12 mouse cellular contexts compared by ENCODE assay signal in the genomic region with DNA sequence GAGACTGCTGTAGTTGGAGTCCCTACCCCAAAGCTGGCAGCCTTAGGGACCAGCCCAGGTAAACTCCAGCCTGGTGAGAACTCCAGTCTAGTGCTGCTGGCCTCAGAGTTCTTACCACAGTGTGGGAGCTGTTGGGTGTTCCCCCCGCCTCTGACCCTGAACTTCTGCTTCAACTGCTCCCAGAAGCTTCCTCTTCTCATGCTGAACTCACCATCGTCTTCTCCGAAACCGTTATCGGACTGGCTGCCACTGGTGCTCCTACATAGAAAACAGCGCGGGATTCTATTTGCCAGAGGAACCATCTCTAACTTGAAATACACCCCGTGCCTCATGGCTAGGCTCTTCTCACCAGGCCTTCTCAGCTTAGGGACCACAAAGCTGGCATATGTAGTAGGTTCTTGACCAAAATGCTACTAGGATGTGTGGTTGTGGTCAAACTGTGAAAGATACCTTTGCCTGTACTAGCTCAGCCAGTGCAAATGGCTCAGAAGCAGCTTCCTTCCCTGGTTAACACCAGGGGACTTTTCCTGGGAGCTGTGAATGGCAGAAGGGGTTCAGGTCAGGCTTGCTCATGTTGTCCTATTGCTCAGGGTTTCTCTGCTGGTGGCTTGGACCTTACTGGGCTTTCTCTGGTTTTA. TPM values are rescaled to one million over a fixed set of nuclear protein-coding genes. Genes with fewer than 3 reads are reported as not detected.
DNase-seq lines count a peak whose midpoint lies in the region; ATAC-seq and TF ChIP-seq lines count a peak whose summit lies in the region.
"Had no signal": no experiment of that assay in that cellular context is flagged by ENCODE, and none has a peak within 500 bp of the region (broad histone marks: within the 10 kb centered on the region; RNA-seq: fewer than 3 reads in every experiment).

No protein-coding gene starts in this region.

- no peaks in the 10 kb centered on the region for H3K27me3 ChIP-seq in spleen, adult 2 months (ENCODE audit: control insufficient read depth, insufficient read depth, low read length)
- no peaks in the 10 kb centered on the region for H3K27me3 ChIP-seq in liver, embryonic 15.5 days
- H3K27me3 ChIP-seq in stomach, embryonic 16.5 days (ENCODE audit: control insufficient read depth, insufficient read depth, low read length): no peaks in the 10 kb centered on the region
- no peaks in the 10 kb centered on the region for H3K27me3 ChIP-seq in hindbrain, embryonic 13.5 days
- no peaks in the 10 kb centered on the region for H3K27me3 ChIP-seq in neural tube, embryonic 15.5 days (replicated peaks)
- H3K27me3 ChIP-seq: lung, embryonic 15.5 days had no signal

- H3K36me3 ChIP-seq in spleen, adult 2 months (ENCODE audit: control insufficient read depth, insufficient read depth, low read length): no peaks in the 10 kb centered on the region
- no peaks in the 10 kb centered on the region; the same call in 1 of the 2 replicates for H3K36me3 ChIP-seq in liver, embryonic 15.5 days (replicated peaks)
- no peaks in the 10 kb centered on the region for H3K36me3 ChIP-seq in stomach, embryonic 16.5 days (ENCODE audit: control insufficient read depth, insufficient read depth, low read length)
- H3K36me3 ChIP-seq in hindbrain, embryonic 13.5 days: peaks cover 21% of the 10 kb centered on the region
- peaks cover 7% of the 10 kb centered on the region for H3K36me3 ChIP-seq in neural tube, embryonic 15.5 days
- H3K36me3 ChIP-seq: lung, embryonic 15.5 days had no signal

- no peak overlapping the region for H3K9ac ChIP-seq in liver, embryonic 15.5 days
- no peak overlapping the region for H3K9ac ChIP-seq in stomach, embryonic 16.5 days (ENCODE audit: low read length)
- H3K9ac ChIP-seq in hindbrain, embryonic 13.5 days: no peak overlapping the region
- no peak overlapping the region for H3K9ac ChIP-seq in neural tube, embryonic 15.5 days (replicated peaks)
- H3K9ac ChIP-seq: lung, embryonic 15.5 days had no signal

- TF ChIP-seq POLR2A in spleen, adult 2 months (IDR thresholded peaks at IDR 0.05; ENCODE audit: low read depth, low read length): no peak

- peak overlapping the region; percentile 72 for H3K27ac ChIP-seq in spleen, adult 2 months (ENCODE audit: insufficient read depth, low read length)
- H3K27ac ChIP-seq in liver, embryonic 15.5 days (replicated peaks): peak overlapping the region; percentile 67
- H3K27ac ChIP-seq in stomach, embryonic 16.5 days (ENCODE audit: low read length): peak overlapping the region; percentile 60
- H3K27ac ChIP-seq in hindbrain, embryonic 13.5 days: no peak overlapping the region
- H3K27ac ChIP-seq in neural tube, embryonic 15.5 days (replicated peaks): no peak overlapping the region
- H3K27ac ChIP-seq: lung, embryonic 15.5 days had no signal

- H3K9me3 ChIP-seq in liver, embryonic 15.5 days (replicated peaks): no peaks in the 10 kb centered on the region
- H3K9me3 ChIP-seq in stomach, embryonic 16.5 days (replicated peaks; ENCODE audit: control insufficient read depth, low read length): no peaks in the 10 kb centered on the region
- H3K9me3 ChIP-seq in hindbrain, embryonic 13.5 days: no peaks in the 10 kb centered on the region
- no peaks in the 10 kb centered on the region for H3K9me3 ChIP-seq in neural tube, embryonic 15.5 days (replicated peaks)
- H3K9me3 ChIP-seq: lung, embryonic 15.5 days had no signal

- 30% methylated on average over 8 of the region's 8 CpGs for WGBS in spleen, adult 2 months
- WGBS in liver, embryonic 15.5 days (ENCODE audit: insufficient replicate concordance): 10% methylated on average over 8 of the region's 8 CpGs
- WGBS in stomach, embryonic 16.5 days: 86% methylated on average over 8 of the region's 8 CpGs
- WGBS in hindbrain, embryonic 13.5 days: 94% methylated on average over 8 of the region's 8 CpGs
- 95% methylated on average over 8 of the region's 8 CpGs for WGBS in neural tube, embryonic 15.5 days

- DNase-seq in spleen, adult 2 months (ENCODE audit: low read depth in 1 of 2, low spot score in 2 of 2): peak in 1 of 2 experiments; percentile 37
- DNase-seq in spleen, postnatal 14 days (ENCODE audit: low spot score in 2 of 2): no peak
- peak; percentile 37 for DNase-seq in c-Kit-positive CD71-positive TER-119-negative erythroid progenitor cells, embryonic 14.5 days (ENCODE audit: low read depth)
- DNase-seq in cerebellum, postnatal 36 days: no peak
- DNase-seq: heart, adult 11 months had no signal

- no peak for TF ChIP-seq CTCF in spleen, adult 2 months (IDR thresholded peaks at IDR 0.05; ENCODE audit: extremely low read depth, insufficient read depth, insufficient read length, insufficient replicate concordance)

- peaks cover 78% of the 10 kb centered on the region for H3K4me1 ChIP-seq in spleen, adult 2 months (ENCODE audit: control insufficient read depth, insufficient read depth, insufficient read length)
- H3K4me1 ChIP-seq in liver, embryonic 15.5 days (replicated peaks): peaks cover 95% of the 10 kb centered on the region
- H3K4me1 ChIP-seq in stomach, embryonic 16.5 days (ENCODE audit: control insufficient read depth, insufficient read depth, low read length): peaks cover 51% of the 10 kb centered on the region
- peaks cover 52% of the 10 kb centered on the region for H3K4me1 ChIP-seq in hindbrain, embryonic 13.5 days (replicated peaks)
- H3K4me1 ChIP-seq in neural tube, embryonic 15.5 days: peaks cover 41% of the 10 kb centered on the region

- H3K4me2 ChIP-seq in liver, embryonic 15.5 days: peak overlapping the region; percentile 40
- H3K4me2 ChIP-seq in stomach, embryonic 16.5 days (ENCODE audit: low read depth, low read length): no peak overlapping the region
- H3K4me2 ChIP-seq in hindbrain, embryonic 13.5 days: no peak overlapping the region
- no peak overlapping the region for H3K4me2 ChIP-seq in neural tube, embryonic 15.5 days
- H3K4me2 ChIP-seq: lung, embryonic 15.5 days had no signal

- H3K4me3 ChIP-seq in spleen, adult 2 months (ENCODE audit: extremely low read depth, insufficient read depth, insufficient read length): no peak overlapping the region
- H3K4me3 ChIP-seq in liver, embryonic 15.5 days (replicated peaks): no peak overlapping the region
- H3K4me3 ChIP-seq in stomach, embryonic 16.5 days (replicated peaks; ENCODE audit: low read length): no peak overlapping the region
- H3K4me3 ChIP-seq in hindbrain, embryonic 13.5 days: no peak overlapping the region
- H3K4me3 ChIP-seq in neural tube, embryonic 15.5 days (replicated peaks): no peak overlapping the region
- H3K4me3 ChIP-seq: lung, embryonic 15.5 days had no signal

- ATAC-seq in liver, embryonic 15.5 days (ENCODE audit: insufficient read depth): no peak
- no peak for ATAC-seq in stomach, embryonic 16.5 days (ENCODE audit: insufficient read depth, low FRiP score)
- ATAC-seq in hindbrain, embryonic 13.5 days (ENCODE audit: low FRiP score): no peak
- no peak for ATAC-seq in neural tube, embryonic 15.5 days (ENCODE audit: low FRiP score)
- ATAC-seq: forebrain, embryonic 14.5 days; hindbrain, embryonic 16.5 days had no signal

RNA-seq across cellular contexts. Expression of gene Capzb, which starts 7.1 kb away (rescaled TPM):
- 130 and 160 TPM in 2 replicates for polyA plus RNA-seq in spleen, adult 2 months (2012; rRNA removed)
- 148 and 153 TPM in 2 replicates for polyA plus RNA-seq in liver, embryonic 15.5 days (2015; fragmentation: Nextera tagmentation; extraction: Ambion mirVana)
- polyA plus RNA-seq in stomach, embryonic 16.5 days (2015; fragmentation: Nextera tagmentation; extraction: Ambion mirVana): 421 and 434 TPM in 2 replicates
- 340 and 343 TPM in 2 replicates for polyA plus RNA-seq in hindbrain, embryonic 13.5 days (2015; fragmentation: Nextera tagmentation; extraction: Ambion mirVana)
- polyA plus RNA-seq in neural tube, embryonic 15.5 days (2015; fragmentation: Nextera tagmentation; extraction: Ambion mirVana): 323 and 359 TPM in 2 replicates

Comparison
In these comparisons a context has a peak if more than half of its experiments do, and no peak if none do; other contexts are left out.
1. H3K27ac ChIP-seq: peak in spleen, adult 2 months (single experiment), liver, embryonic 15.5 days (single experiment) and stomach, embryonic 16.5 days (single experiment); none in hindbrain, embryonic 13.5 days (single experiment) and neural tube, embryonic 15.5 days (single experiment).